9 mouse cellular contexts compared by ENCODE assay signal in genomic region chr5:136966331-136966730, GRCm38 (mm10). TPM values are rescaled to one million over a fixed set of nuclear protein-coding genes. Genes with fewer than 3 reads are reported as not detected.
DNase-seq lines count a peak whose midpoint lies in the region; ATAC-seq lines count a peak whose summit lies in the region.
"Had no signal": no experiment of that assay in that cellular context is flagged by ENCODE, and none has a peak within 500 bp of the region (broad histone marks: within the 10 kb centered on the region; RNA-seq: fewer than 3 reads in every experiment).

Gene Cldn15, plus strand, starts transcription at chr5:136966616.

- H3K4me1 ChIP-seq in hindbrain, embryonic 11.5 days (replicated peaks; ENCODE audit: control insufficient read depth, insufficient read depth, low read length): peaks cover 7% of the 10 kb centered on the region
- peaks cover 9% of the 10 kb centered on the region for H3K4me1 ChIP-seq in hindbrain, embryonic 16.5 days (ENCODE audit: control insufficient read depth, insufficient read depth, low read depth, low read length)
- peaks cover 8% of the 10 kb centered on the region for H3K4me1 ChIP-seq in hindbrain, embryonic 14.5 days (replicated peaks; ENCODE audit: control insufficient read depth, insufficient read depth, low read length)

- H3K4me3 ChIP-seq in hindbrain, embryonic 11.5 days (ENCODE audit: low read depth, low read length): no peak within 1 kb of the TSS
- H3K4me3 ChIP-seq in hindbrain, embryonic 16.5 days (ENCODE audit: low read length): no peak within 1 kb of the TSS
- H3K4me3 ChIP-seq in hindbrain, embryonic 14.5 days (replicated peaks; ENCODE audit: low read length): no peak within 1 kb of the TSS
- H3K4me3 ChIP-seq: hindbrain, embryonic 15.5 days had no signal

- peaks cover 5% of the 10 kb centered on the region; the same call in 1 of the 2 replicates for H3K36me3 ChIP-seq in hindbrain, embryonic 11.5 days (ENCODE audit: control insufficient read depth, insufficient read depth, low read length)
- H3K36me3 ChIP-seq in hindbrain, embryonic 16.5 days (ENCODE audit: control insufficient read depth, insufficient read depth, low read length): peaks cover 19% of the 10 kb centered on the region
- peaks cover 41% of the 10 kb centered on the region for H3K36me3 ChIP-seq in hindbrain, embryonic 14.5 days (replicated peaks; ENCODE audit: control insufficient read depth, insufficient read depth)

- H3K4me2 ChIP-seq in hindbrain, embryonic 11.5 days (replicated peaks; ENCODE audit: low read depth, low read length): no peak within 1 kb of the TSS
- no peak within 1 kb of the TSS for H3K4me2 ChIP-seq in hindbrain, embryonic 16.5 days (ENCODE audit: low read length)
- no peak within 1 kb of the TSS for H3K4me2 ChIP-seq in hindbrain, embryonic 14.5 days (replicated peaks)
- H3K4me2 ChIP-seq: hindbrain, embryonic 15.5 days had no signal

- H3K27ac ChIP-seq in hindbrain, embryonic 11.5 days (ENCODE audit: low read depth, low read length): peak within 1 kb of the TSS; percentile 27; the same call in 1 of the 2 replicates
- H3K27ac ChIP-seq in hindbrain, embryonic 16.5 days (ENCODE audit: low read depth, low read length): no peak within 1 kb of the TSS
- no peak within 1 kb of the TSS for H3K27ac ChIP-seq in hindbrain, embryonic 14.5 days
- H3K27ac ChIP-seq: hindbrain, embryonic 15.5 days had no signal

- H3K9me3 ChIP-seq in hindbrain, embryonic 11.5 days (ENCODE audit: control insufficient read depth, low read length): no peaks in the 10 kb centered on the region
- no peaks in the 10 kb centered on the region for H3K9me3 ChIP-seq in hindbrain, embryonic 16.5 days (ENCODE audit: control insufficient read depth, low read length)
- H3K9me3 ChIP-seq in hindbrain, embryonic 14.5 days (ENCODE audit: control insufficient read depth, low read length): no peaks in the 10 kb centered on the region
- H3K9me3 ChIP-seq: hindbrain, embryonic 15.5 days had no signal

- ATAC-seq in hindbrain, embryonic 11.5 days (ENCODE audit: low FRiP score): no peak
- ATAC-seq in hindbrain, embryonic 16.5 days: no peak
- ATAC-seq in hindbrain, embryonic 14.5 days (ENCODE audit: low FRiP score): no peak

- no peak for DNase-seq in hindbrain, embryonic 11.5 days (ENCODE audit: low spot score)
- DNase-seq in heart, adult 9 months (ENCODE audit: low spot score in 2 of 2): peak; percentile 63 to 76
- peak; percentile 74 to 90 for DNase-seq in kidney, postnatal 25 days
- DNase-seq in lung, postnatal 4 days: peak; percentile 50 to 64
- no peak for DNase-seq in natural killer cell, adult 2 months (ENCODE audit: low spot score in 2 of 2)
- DNase-seq in hindbrain, embryonic 14.5 days (ENCODE audit: low spot score): no peak
- DNase-seq in thymus, postnatal 36 days: no peak

- H3K27me3 ChIP-seq in hindbrain, embryonic 11.5 days (ENCODE audit: control insufficient read depth, insufficient read depth, low read length): no peaks in the 10 kb centered on the region
- H3K27me3 ChIP-seq in hindbrain, embryonic 16.5 days (replicated peaks; ENCODE audit: control insufficient read depth, insufficient read depth, low read length): no peaks in the 10 kb centered on the region
- no peaks in the 10 kb centered on the region for H3K27me3 ChIP-seq in hindbrain, embryonic 14.5 days (ENCODE audit: control insufficient read depth, insufficient read depth, low read length)
- H3K27me3 ChIP-seq: hindbrain, embryonic 15.5 days had no signal

- H3K9ac ChIP-seq in hindbrain, embryonic 11.5 days (ENCODE audit: low read depth, low read length): no peak within 1 kb of the TSS
- no peak within 1 kb of the TSS for H3K9ac ChIP-seq in hindbrain, embryonic 16.5 days (ENCODE audit: low read depth, low read length)
- no peak within 1 kb of the TSS for H3K9ac ChIP-seq in hindbrain, embryonic 14.5 days
- H3K9ac ChIP-seq: hindbrain, embryonic 15.5 days had no signal

- 85% methylated on average over 6 of the region's 6 CpGs for WGBS in hindbrain, embryonic 11.5 days
- 60% methylated on average over 6 of the region's 6 CpGs for WGBS in hindbrain, embryonic 16.5 days
- WGBS in hindbrain, embryonic 14.5 days: 94% methylated on average over 6 of the region's 6 CpGs

RNA-seq across cellular contexts. Expression of gene Cldn15, which starts in this region (rescaled TPM):
- polyA plus RNA-seq in hindbrain, embryonic 11.5 days (2014; fragmentation: Nextera tagmentation; extraction: Ambion mirVana): 0.32 TPM in 1 of 2 replicates, not detected in the other
- polyA plus RNA-seq in hindbrain, embryonic 16.5 days (2015; fragmentation: Nextera tagmentation; extraction: Ambion mirVana): 0.16 and 0.30 TPM in 2 replicates
- polyA plus RNA-seq in hindbrain, embryonic 14.5 days (2014; fragmentation: Nextera tagmentation; extraction: Ambion mirVana): 0.13 TPM in 1 of 2 replicates, not detected in the other

Comparison
In these comparisons a context has a peak if more than half of its experiments do, and no peak if none do; other contexts are left out.
1. DNase-seq: peak in heart, adult 9 months (2 of 2), kidney, postnatal 25 days (2 of 2) and lung, postnatal 4 days (2 of 2); none in hindbrain, embryonic 11.5 days (single experiment), natural killer cell, adult 2 months (0 of 2), hindbrain, embryonic 14.5 days (single experiment) and thymus, postnatal 36 days (0 of 2).